Mouse (Mus musculus): ENCODE data around the gene Ppm1h. TPM values are rescaled to one million over a fixed set of nuclear protein-coding genes. Genes with fewer than 3 reads are reported as not detected.

The Ppm1h gene
- polyA plus RNA-seq, 1 experiment: 0.13 TPM

- no peak overlapping the region for H3K4me2 ChIP-seq (ENCODE audit: low read depth)
- H3ac ChIP-seq (ENCODE audit: control insufficient read depth, insufficient read length): no peak overlapping the region
- H3K4me3 ChIP-seq: no peak overlapping the region
- H3K36me3 ChIP-seq (ENCODE audit: control insufficient read depth, insufficient read depth): no peaks in the 10 kb centered on the region
- no peaks in the 10 kb centered on the region for H3K79me2 ChIP-seq (ENCODE audit: control insufficient read depth, insufficient read depth)
- TF ChIP-seq MYOD1 (IDR thresholded peaks at IDR 0.05; ENCODE audit: control insufficient read depth in 1 of 3, insufficient read length in 2 of 3, low read depth in 2 of 3) (no peak), CEBPB (IDR thresholded peaks at IDR 0.05; ENCODE audit: insufficient read depth, poor library complexity, severe bottlenecking) (no peak), E2F4 (IDR thresholded peaks at IDR 0.05; ENCODE audit: insufficient read depth) (no peak), POLR2AphosphoS2 (IDR thresholded peaks at IDR 0.05; ENCODE audit: insufficient read length, low read depth) (no peak), MAX (IDR thresholded peaks at IDR 0.05; ENCODE audit: low read depth) (no peak), TCF3 (IDR thresholded peaks at IDR 0.05; ENCODE audit: insufficient read length, low read depth) (no peak), REST (IDR thresholded peaks at IDR 0.05; ENCODE audit: insufficient read depth, insufficient read length) (no peak), SRF (IDR thresholded peaks at IDR 0.05; ENCODE audit: control insufficient read depth, insufficient read length, low read depth) (no peak), POLR2A (IDR thresholded peaks at IDR 0.05; ENCODE audit: insufficient read length, low read depth) (no peak), MYOG (IDR thresholded peaks at IDR 0.05; ENCODE audit: control insufficient read depth in 1 of 3, insufficient read depth in 1 of 3, insufficient read length in 2 of 3, low read depth in 2 of 3) (no peak), TCF12 (IDR thresholded peaks at IDR 0.05; ENCODE audit: insufficient read depth, poor library complexity, severe bottlenecking) (no peak), USF1 (IDR thresholded peaks at IDR 0.05; ENCODE audit: low read depth) (no peak)
- H3K27me3 ChIP-seq (ENCODE audit: control insufficient read depth, insufficient read depth, insufficient read length): peaks cover 22% of the 10 kb centered on the region
These were observed 979 bp downstream of the Ppm1h start for GRCm38 (mm10) chr10:122679437-122680045.

- H3K36me3 ChIP-seq (ENCODE audit: control insufficient read depth, insufficient read depth): no peaks in the 10 kb centered on the region
- H3K79me2 ChIP-seq (ENCODE audit: control insufficient read depth, insufficient read depth): no peaks in the 10 kb centered on the region
- peaks cover 22% of the 10 kb centered on the region for H3K27me3 ChIP-seq (ENCODE audit: control insufficient read depth, insufficient read depth, insufficient read length)
- no peak overlapping the region for H3K4me3 ChIP-seq
- no peak overlapping the region for H3K4me2 ChIP-seq (ENCODE audit: low read depth)
- no peak overlapping the region for H3ac ChIP-seq (ENCODE audit: control insufficient read depth, insufficient read length)
- TF ChIP-seq USF1 (IDR thresholded peaks at IDR 0.05; ENCODE audit: low read depth) (no peak), REST (IDR thresholded peaks at IDR 0.05; ENCODE audit: insufficient read depth, insufficient read length) (no peak), TCF12 (IDR thresholded peaks at IDR 0.05; ENCODE audit: insufficient read depth, poor library complexity, severe bottlenecking) (no peak), SRF (IDR thresholded peaks at IDR 0.05; ENCODE audit: control insufficient read depth, insufficient read length, low read depth) (no peak), MAX (IDR thresholded peaks at IDR 0.05; ENCODE audit: low read depth) (no peak), MYOD1 (IDR thresholded peaks at IDR 0.05; ENCODE audit: control insufficient read depth in 1 of 3, insufficient read length in 2 of 3, low read depth in 2 of 3) (no peak), POLR2A (IDR thresholded peaks at IDR 0.05; ENCODE audit: insufficient read length, low read depth) (no peak)
These were observed 2.0 kb downstream of the Ppm1h start for GRCm38 (mm10) chr10:122680387-122681084.

- Histone ChIP-seq H3K36me3 (ENCODE audit: control insufficient read depth, insufficient read depth) (no peaks in the 10 kb centered on the region), H3K4me2 (ENCODE audit: low read depth) (no peak overlapping the region), H3K27me3 (ENCODE audit: control insufficient read depth, insufficient read depth, insufficient read length) (peaks cover 22% of the 10 kb centered on the region), H3K79me2 (ENCODE audit: control insufficient read depth, insufficient read depth) (no peaks in the 10 kb centered on the region), H3ac (ENCODE audit: control insufficient read depth, insufficient read length) (no peak overlapping the region), H3K4me3 (no peak overlapping the region)
- TF ChIP-seq CEBPB (IDR thresholded peaks at IDR 0.05; ENCODE audit: insufficient read depth, poor library complexity, severe bottlenecking): no peak
- TF ChIP-seq TCF3 (IDR thresholded peaks at IDR 0.05; ENCODE audit: insufficient read length, low read depth): no peak
- TF ChIP-seq POLR2A (IDR thresholded peaks at IDR 0.05; ENCODE audit: insufficient read length, low read depth): no peak
- no peak for TF ChIP-seq E2F4 (IDR thresholded peaks at IDR 0.05; ENCODE audit: insufficient read depth)
- no peak for TF ChIP-seq REST (IDR thresholded peaks at IDR 0.05; ENCODE audit: insufficient read depth, insufficient read length)
These were observed 2.5 kb downstream of the Ppm1h start for GRCm38 (mm10) chr10:122681085-122681408.

- TF ChIP-seq CEBPB (IDR thresholded peaks at IDR 0.05; ENCODE audit: insufficient read depth, poor library complexity, severe bottlenecking) (no peak), REST (IDR thresholded peaks at IDR 0.05; ENCODE audit: insufficient read depth, insufficient read length) (no peak), SRF (IDR thresholded peaks at IDR 0.05; ENCODE audit: control insufficient read depth, insufficient read length, low read depth) (no peak), MAX (IDR thresholded peaks at IDR 0.05; ENCODE audit: low read depth) (no peak), TCF12 (IDR thresholded peaks at IDR 0.05; ENCODE audit: insufficient read depth, poor library complexity, severe bottlenecking) (no peak), POLR2A (IDR thresholded peaks at IDR 0.05; ENCODE audit: insufficient read length, low read depth) (no peak), MYOG (IDR thresholded peaks at IDR 0.05; ENCODE audit: control insufficient read depth in 1 of 3, insufficient read depth in 1 of 3, insufficient read length in 2 of 3, low read depth in 2 of 3) (no peak), USF1 (IDR thresholded peaks at IDR 0.05; ENCODE audit: low read depth) (no peak), POLR2AphosphoS2 (IDR thresholded peaks at IDR 0.05; ENCODE audit: insufficient read length, low read depth) (no peak), E2F4 (IDR thresholded peaks at IDR 0.05; ENCODE audit: insufficient read depth) (no peak), MYOD1 (IDR thresholded peaks at IDR 0.05; ENCODE audit: control insufficient read depth in 1 of 3, insufficient read length in 2 of 3, low read depth in 2 of 3) (no peak), TCF3 (IDR thresholded peaks at IDR 0.05; ENCODE audit: insufficient read length, low read depth) (no peak)
- H3K4me3 ChIP-seq: no peak overlapping the region
- H3K27me3 ChIP-seq (ENCODE audit: control insufficient read depth, insufficient read depth, insufficient read length): peaks cover 15% of the 10 kb centered on the region
- H3K4me2 ChIP-seq (ENCODE audit: low read depth): no peak overlapping the region
- H3K36me3 ChIP-seq (ENCODE audit: control insufficient read depth, insufficient read depth): no peaks in the 10 kb centered on the region
- H3ac ChIP-seq (ENCODE audit: control insufficient read depth, insufficient read length): no peak overlapping the region
- no peaks in the 10 kb centered on the region for H3K79me2 ChIP-seq (ENCODE audit: control insufficient read depth, insufficient read depth)
These were observed 5.3 kb downstream of the Ppm1h start for GRCm38 (mm10) chr10:122683819-122684330.

Measured in myocyte (in vitro differentiated cells).